Mouse (Mus musculus) neural tube, embryonic 11.5 days (tissue): ENCODE results near the gene B4gat1. TPM values are rescaled to one million over a fixed set of nuclear protein-coding genes. Genes with fewer than 3 reads are reported as not detected.

Experiments
- ATAC-seq: fragments of 200-750 bp; cut with Nextera tagmentation; 2 replicates; pipeline ENCODE4 v1.8.0; 2017; ENCODE audit warnings: moderate number of reproducible peaks, mild to moderate bottlenecking, moderate TSS enrichment, moderate library complexity; ENCODE audit not compliant: insufficient read depth, low FRiP score, low TSS enrichment
- DNase-seq: peaks from one replicate; pipeline ENCODE4 v3.0.0-alpha.2; 2015; ENCODE audit warnings: low spot score
- H3K27ac ChIP-seq: fragments of 300-500 bp; sonication (generic); 2 replicates; pipeline ENCODE4 v1.5.1; 2014; ENCODE audit warnings: low read depth, mild to moderate bottlenecking, low read length
- H3K27me3 ChIP-seq: fragments of 300-500 bp; sonication (generic); 2 replicates; pipeline ENCODE4 v1.6.1; 2014; ENCODE audit warnings: mild to moderate bottlenecking, low read length, mixed read lengths; ENCODE audit not compliant: control insufficient read depth, insufficient read depth
- H3K36me3 ChIP-seq: fragments of 300-500 bp; sonication (generic); 2 replicates; pipeline ENCODE4 v1.6.1; 2014; ENCODE audit warnings: mild to moderate bottlenecking, low read length, moderate library complexity, mixed read lengths; ENCODE audit not compliant: control insufficient read depth, insufficient read depth
- H3K4me1 ChIP-seq: fragments of 300-500 bp; sonication (generic); 2 replicates; pipeline ENCODE4 v1.6.1; 2014; ENCODE audit warnings: low read length, mixed read lengths; ENCODE audit not compliant: control insufficient read depth, insufficient read depth
- H3K4me2 ChIP-seq: fragments of 300-500 bp; sonication (generic); 2 replicates; pipeline ENCODE4 v1.6.1; 2014; ENCODE audit warnings: low read depth, mild to moderate bottlenecking, moderate library complexity
- H3K4me3 ChIP-seq: fragments of 300-500 bp; sonication (generic); 2 replicates; pipeline ENCODE4 v1.5.1; 2014; ENCODE audit warnings: low read depth, low read length
- H3K9ac ChIP-seq: fragments of 300-500 bp; sonication (generic); 2 replicates; pipeline ENCODE4 v1.6.1; 2014; ENCODE audit warnings: mild to moderate bottlenecking, low read length
- H3K9me3 ChIP-seq: fragments of 300-500 bp; sonication (generic); 2 replicates; pipeline ENCODE4 v1.6.1; 2016; ENCODE audit warnings: low read length; ENCODE audit not compliant: control insufficient read depth
- WGBS: fragments of 180-500 bp; shearing (Covaris S2); extraction: QIAGEN DNeasy Blood & Tissue Kit; methylation state at CpG from one replicate; pipeline ENCODE4 v1.1.7; 2014; 5-methylcytosine and 5-hydroxymethylcytosine counted together
- polyA plus RNA-seq: library from polyadenylated mRNA; unstranded; fragments of >200 nt; fragmentation: Nextera tagmentation; extraction: Ambion mirVana; gene quantifications from 2 replicates; pipeline ENCODE4 v1.2.1, GENCODE M21; 2014

B4gat1 gene
- polyA plus RNA-seq, 1 experiment from 2014 or later, result 39.8 TPM

- 8% methylated on average over 17 of the region's 17 CpGs for WGBS
- peaks cover 34% of the 10 kb centered on the region for H3K27me3 ChIP-seq
- peak overlapping the region; percentile 12; the same call in 1 of the 2 replicates for H3K4me3 ChIP-seq
- DNase-seq (no peak), ATAC-seq (no peak)
- H3K27ac ChIP-seq, result no peak overlapping the region
- H3K4me1 ChIP-seq, result no peaks in the 10 kb centered on the region
- H3K4me2 ChIP-seq, result no peak overlapping the region
- H3K9ac ChIP-seq, result peak overlapping the region; percentile 23
- no peaks in the 10 kb centered on the region for H3K9me3 ChIP-seq
- H3K36me3 ChIP-seq, result peaks cover 6% of the 10 kb centered on the region
Measured at GRCm38 (mm10) chr19:5051031-5051430, 12.4 kb downstream of the B4gat1 start.

GRCm38 (mm10) chr19:5051515-5051914 lies 12.9 kb downstream of the B4gat1 start:
- H3K9ac ChIP-seq, result peak overlapping the region; percentile 23
- ATAC-seq, result no peak
- peaks cover 2% of the 10 kb centered on the region; the same call in 1 of the 2 replicates for H3K36me3 ChIP-seq
- H3K4me2 ChIP-seq, result no peak overlapping the region
- H3K27me3 ChIP-seq, result peaks cover 34% of the 10 kb centered on the region
- no peak overlapping the region for H3K27ac ChIP-seq
- H3K4me1 ChIP-seq, result no peaks in the 10 kb centered on the region
- no peak overlapping the region for H3K4me3 ChIP-seq
- DNase-seq, result no peak
- no peaks in the 10 kb centered on the region for H3K9me3 ChIP-seq
- 29% methylated on average over 3 of the region's 3 CpGs for WGBS

GRCm38 (mm10) chr19:5052166-5052822 lies 13.7 kb downstream of the B4gat1 start:
- H3K9me3 ChIP-seq, result no peaks in the 10 kb centered on the region
- no peak overlapping the region for H3K4me3 ChIP-seq
- no peak overlapping the region for H3K27ac ChIP-seq
- H3K36me3 ChIP-seq, result peaks cover 2% of the 10 kb centered on the region; the same call in 1 of the 2 replicates
- no peak overlapping the region for H3K9ac ChIP-seq
- WGBS, result 23% methylated on average over 25 of the region's 25 CpGs
- ATAC-seq (no peak), DNase-seq (no peak)
- H3K4me1 ChIP-seq, result no peaks in the 10 kb centered on the region
- H3K4me2 ChIP-seq, result no peak overlapping the region
- peaks cover 34% of the 10 kb centered on the region for H3K27me3 ChIP-seq

GRCm38 (mm10) chr19:5052853-5053252 lies 14.2 kb downstream of the B4gat1 start:
- Histone ChIP-seq H3K4me2 (no peak overlapping the region), H3K9me3 (no peaks in the 10 kb centered on the region), H3K4me3 (no peak overlapping the region), H3K27me3 (peaks cover 34% of the 10 kb centered on the region), H3K9ac (no peak overlapping the region), H3K4me1 (no peaks in the 10 kb centered on the region), H3K27ac (no peak overlapping the region), H3K36me3 (peaks cover 2% of the 10 kb centered on the region; the same call in 1 of the 2 replicates)
- DNase-seq, result no peak
- 63% methylated on average over 17 of the region's 17 CpGs for WGBS
- ATAC-seq, result no peak

GRCm38 (mm10) chr19:5053909-5054308 lies 15.3 kb downstream of the B4gat1 start:
- ATAC-seq, result no peak
- Histone ChIP-seq H3K27me3 (peaks cover 34% of the 10 kb centered on the region), H3K36me3 (no peaks in the 10 kb centered on the region), H3K9me3 (no peaks in the 10 kb centered on the region), H3K9ac (no peak overlapping the region), H3K4me1 (0 out of 2 replicates have a peak, but pooled peaks cover 7% of the 10 kb centered on the region), H3K27ac (no peak overlapping the region), H3K4me2 (no peak overlapping the region), H3K4me3 (no peak overlapping the region)
- peak; percentile 74 for DNase-seq
- 23% methylated on average over 9 of the region's 9 CpGs for WGBS

- Histone ChIP-seq H3K4me1 (0 out of 2 replicates have a peak, but pooled peaks cover 12% of the 10 kb centered on the region), H3K4me3 (no peak overlapping the region), H3K9ac (no peak overlapping the region), H3K36me3 (no peaks in the 10 kb centered on the region), H3K27me3 (peaks cover 26% of the 10 kb centered on the region), H3K27ac (no peak overlapping the region), H3K4me2 (no peak overlapping the region), H3K9me3 (no peaks in the 10 kb centered on the region)
- peak; percentile 42; the same call in 1 of the 2 replicates for ATAC-seq
- DNase-seq, result peak; percentile 77
- 8% methylated on average over 6 of the region's 6 CpGs for WGBS
Measured at GRCm38 (mm10) chr19:5056251-5056650, 17.6 kb downstream of the B4gat1 start.

GRCm38 (mm10) chr19:5057876-5058775 lies 19.5 kb downstream of the B4gat1 start:
- ATAC-seq (no peak), DNase-seq (peak; percentile 7)
- H3K36me3 ChIP-seq, result no peaks in the 10 kb centered on the region
- H3K9me3 ChIP-seq, result no peaks in the 10 kb centered on the region
- peaks cover 7% of the 10 kb centered on the region for H3K27me3 ChIP-seq
- 0 out of 2 replicates have a peak overlapping the region, but pooled peaks have one; percentile 20 for H3K9ac ChIP-seq
- 0 out of 2 replicates have a peak, but pooled peaks cover 12% of the 10 kb centered on the region for H3K4me1 ChIP-seq
- no peak overlapping the region for H3K4me3 ChIP-seq
- WGBS, result 21% methylated on average over 16 of the region's 16 CpGs
- no peak overlapping the region for H3K27ac ChIP-seq
- H3K4me2 ChIP-seq, result no peak overlapping the region

- H3K27ac ChIP-seq, result no peak overlapping the region
- H3K9me3 ChIP-seq, result no peaks in the 10 kb centered on the region
- peak overlapping the region; percentile 20; the same call in 1 of the 2 replicates for H3K9ac ChIP-seq
- ATAC-seq, result no peak
- no peak overlapping the region for H3K4me2 ChIP-seq
- DNase-seq, result no peak
- H3K27me3 ChIP-seq, result no peaks in the 10 kb centered on the region; the same call in 1 of the 2 replicates
- 0 out of 2 replicates have a peak, but pooled peaks cover 12% of the 10 kb centered on the region for H3K4me1 ChIP-seq
- no peaks in the 10 kb centered on the region for H3K36me3 ChIP-seq
- WGBS, result 17% methylated on average over 10 of the region's 10 CpGs
- no peak overlapping the region for H3K4me3 ChIP-seq
Measured at GRCm38 (mm10) chr19:5058801-5059771, 20.5 kb downstream of the B4gat1 start.
